Mouse (Mus musculus) liver, adult (tissue): Measurements from ENCODE around the gene Fancl.

ENCODE experiments used
- GATA4 ChIP-seq: IDR thresholded peaks from 2 replicates; pipeline ENCODE4 v1.6.1; 2014; ENCODE audit warnings: mild to moderate bottlenecking, low read length; ENCODE audit not compliant: insufficient replicate concordance

The Fancl gene

GRCm38 (mm10) chr11:26477037-26477739, 91.3 kb downstream of the Fancl start:
- TF ChIP-seq GATA4, result no peak

GRCm38 (mm10) chr11:26481691-26482242, 95.8 kb downstream of the Fancl start:
- TF ChIP-seq GATA4, result no peak

GRCm38 (mm10) chr11:26489761-26490466, 104.0 kb downstream of the Fancl start:
- no peak for TF ChIP-seq GATA4

- TF ChIP-seq GATA4, result no peak
Measured at GRCm38 (mm10) chr11:26495951-26496350, 110.0 kb downstream of the Fancl start.

GRCm38 (mm10) chr11:26513683-26514082, 127.7 kb downstream of the Fancl start:
- TF ChIP-seq GATA4, result no peak

- no peak for TF ChIP-seq GATA4
Measured at GRCm38 (mm10) chr11:26516086-26516485, 130.2 kb downstream of the Fancl start.

- TF ChIP-seq GATA4, result no peak
Measured at GRCm38 (mm10) chr11:26518991-26519390, 133.1 kb downstream of the Fancl start.
